Mouse (Mus musculus) stomach, postnatal 0 days (tissue): ENCODE measurements around the gene Rsc1a1. TPM values are rescaled to one million over a fixed set of nuclear protein-coding genes. Genes with fewer than 3 reads are reported as not detected.

Experiments
- ATAC-seq: fragments of 200-750 bp; cut with Nextera tagmentation; 2 replicates; pipeline ENCODE4 v1.8.0; 2017; ENCODE audit not compliant: low FRiP score, low TSS enrichment
- DNase-seq: peaks from one replicate; pipeline ENCODE4 v3.0.0-alpha.2; 2016; ENCODE audit warnings: low spot score
- H3K27ac ChIP-seq: fragments of 300-500 bp; sonication (generic); replicated peaks from 2 replicates; pipeline ENCODE4 v1.5.1; 2014; ENCODE audit warnings: mild to moderate bottlenecking, control low read depth
- H3K27me3 ChIP-seq: fragments of 300-500 bp; sonication (generic); 2 replicates; pipeline ENCODE4 v1.6.1; 2014; ENCODE audit warnings: low read length; ENCODE audit not compliant: control insufficient read depth, insufficient read depth
- H3K36me3 ChIP-seq: fragments of 300-500 bp; sonication (generic); 2 replicates; pipeline ENCODE4 v1.6.1; 2014; ENCODE audit warnings: low read length, mixed read lengths; ENCODE audit not compliant: control insufficient read depth, insufficient read depth
- H3K4me1 ChIP-seq: fragments of 300-500 bp; sonication (generic); replicated peaks from 2 replicates; pipeline ENCODE4 v1.6.1; 2014; ENCODE audit warnings: antibody characterized with exemption; ENCODE audit not compliant: control insufficient read depth, insufficient read depth
- H3K4me2 ChIP-seq: fragments of 300-500 bp; sonication (generic); replicated peaks from 2 replicates; pipeline ENCODE4 v1.6.1; 2014; ENCODE audit warnings: low read depth, mild to moderate bottlenecking, control low read depth, moderate library complexity
- H3K4me3 ChIP-seq: fragments of 300-500 bp; sonication (generic); 2 replicates; pipeline ENCODE4 v1.5.1; 2014; ENCODE audit warnings: low read depth, low read length, control low read depth
- H3K9ac ChIP-seq: fragments of 300-500 bp; sonication (generic); 2 replicates; pipeline ENCODE4 v1.6.1; 2014; ENCODE audit warnings: mild to moderate bottlenecking, low read length, control low read depth, mixed read lengths
- H3K9me3 ChIP-seq: fragments of 300-500 bp; sonication (generic); 2 replicates; pipeline ENCODE4 v1.6.1; 2016; ENCODE audit warnings: low read length; ENCODE audit not compliant: control insufficient read depth
- CTCF ChIP-seq: IDR thresholded peaks from 2 replicates; pipeline ENCODE4 v1.5.1; 2016; ENCODE audit warnings: antibody characterized with exemption, low read depth, mild to moderate bottlenecking, moderate library complexity
- EP300 ChIP-seq: optimal IDR thresholded peaks from 2 replicates; pipeline ENCODE3; 2016; ENCODE audit warnings: antibody characterized with exemption
- WGBS: fragments of 180-500 bp; shearing (Covaris S2); extraction: QIAGEN DNeasy Blood & Tissue Kit; methylation state at CpG from one replicate; pipeline ENCODE4 v1.1.7; 2014; 5-methylcytosine and 5-hydroxymethylcytosine counted together
- polyA plus RNA-seq: library from polyadenylated mRNA; unstranded; fragments of >200 nt; fragmentation: Nextera tagmentation; extraction: Ambion mirVana; gene quantifications from 2 replicates; pipeline ENCODE4 v1.2.1, GENCODE M21; 2015

Gene Rsc1a1
- polyA plus RNA-seq, result not detected in 2 replicates

DNA sequence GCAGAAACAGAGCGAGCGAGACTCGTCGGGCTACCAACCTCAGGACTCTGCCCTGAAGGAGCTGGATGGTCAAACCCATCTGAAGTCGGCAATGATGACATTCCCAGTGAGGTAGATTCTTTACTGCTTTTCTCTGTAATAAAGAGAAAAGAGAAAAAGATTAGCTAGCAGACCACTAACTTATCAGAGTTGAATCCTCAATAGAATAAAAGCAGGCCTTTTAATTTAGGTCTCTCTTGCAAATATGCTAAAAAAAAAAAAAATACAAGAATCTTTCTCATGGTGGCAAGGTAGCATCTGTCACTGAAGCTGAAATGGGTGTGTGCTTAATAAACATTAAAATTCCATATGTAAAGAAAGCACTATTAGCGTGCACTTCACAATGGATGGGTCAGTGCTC, at the start of gene Rsc1a1:
Rsc1a1 (minus strand) TSS at position 101 of the 400 bp plus-strand sequence.
- 93% methylated on average over 6 of the region's 6 CpGs for WGBS
- H3K27ac ChIP-seq, result no peak within 1 kb of the TSS
- H3K36me3 ChIP-seq, result peaks cover 16% of the 10 kb centered on the region
- no peak within 1 kb of the TSS for H3K4me2 ChIP-seq
- H3K4me1 ChIP-seq, result 0 out of 2 replicates have a peak, but pooled peaks cover 3% of the 10 kb centered on the region
- ATAC-seq (no peak), DNase-seq (no peak)
- H3K4me3 ChIP-seq, result no peak within 1 kb of the TSS
- no peak for TF ChIP-seq EP300
- TF ChIP-seq CTCF, result no peak
- H3K9ac ChIP-seq, result no peak within 1 kb of the TSS
- H3K9me3 ChIP-seq, result no peaks in the 10 kb centered on the region
- no peaks in the 10 kb centered on the region for H3K27me3 ChIP-seq

DNA sequence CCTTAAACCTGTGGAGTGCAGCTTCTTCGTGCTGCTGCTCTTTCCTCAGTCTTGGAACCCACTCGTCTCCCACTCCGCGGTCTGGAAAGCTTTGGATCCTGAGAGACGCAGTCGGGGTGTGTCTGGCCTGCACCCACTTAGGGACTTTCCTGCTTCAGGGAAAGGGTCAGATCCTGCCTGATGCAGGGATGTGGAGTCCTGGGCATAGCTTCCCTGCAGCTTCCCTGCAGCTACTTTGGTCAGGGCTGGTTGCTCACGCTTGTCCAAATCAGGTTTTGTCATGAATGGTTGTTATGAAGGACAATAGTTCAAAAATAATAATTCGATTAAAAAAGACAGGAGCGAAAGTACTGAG, 49.8 kb upstream of the Rsc1a1 start:
- DNase-seq, result no peak
- TF ChIP-seq CTCF (no peak), EP300 (no peak)
- no peaks in the 10 kb centered on the region for H3K36me3 ChIP-seq
- H3K4me2 ChIP-seq, result peak overlapping the region; percentile 61
- H3K4me3 ChIP-seq, result peak overlapping the region; percentile 34; the same call in 1 of the 2 replicates
- H3K27ac ChIP-seq, result peak overlapping the region; percentile 71; the same call in 1 of the 2 replicates
- H3K9ac ChIP-seq, result no peak overlapping the region
- 20% methylated on average over 9 of the region's 9 CpGs for WGBS
- ATAC-seq, result peak; percentile 6; the same call in 1 of the 2 replicates
- no peaks in the 10 kb centered on the region for H3K4me1 ChIP-seq
- no peaks in the 10 kb centered on the region for H3K9me3 ChIP-seq
- H3K27me3 ChIP-seq, result no peaks in the 10 kb centered on the region

DNA sequence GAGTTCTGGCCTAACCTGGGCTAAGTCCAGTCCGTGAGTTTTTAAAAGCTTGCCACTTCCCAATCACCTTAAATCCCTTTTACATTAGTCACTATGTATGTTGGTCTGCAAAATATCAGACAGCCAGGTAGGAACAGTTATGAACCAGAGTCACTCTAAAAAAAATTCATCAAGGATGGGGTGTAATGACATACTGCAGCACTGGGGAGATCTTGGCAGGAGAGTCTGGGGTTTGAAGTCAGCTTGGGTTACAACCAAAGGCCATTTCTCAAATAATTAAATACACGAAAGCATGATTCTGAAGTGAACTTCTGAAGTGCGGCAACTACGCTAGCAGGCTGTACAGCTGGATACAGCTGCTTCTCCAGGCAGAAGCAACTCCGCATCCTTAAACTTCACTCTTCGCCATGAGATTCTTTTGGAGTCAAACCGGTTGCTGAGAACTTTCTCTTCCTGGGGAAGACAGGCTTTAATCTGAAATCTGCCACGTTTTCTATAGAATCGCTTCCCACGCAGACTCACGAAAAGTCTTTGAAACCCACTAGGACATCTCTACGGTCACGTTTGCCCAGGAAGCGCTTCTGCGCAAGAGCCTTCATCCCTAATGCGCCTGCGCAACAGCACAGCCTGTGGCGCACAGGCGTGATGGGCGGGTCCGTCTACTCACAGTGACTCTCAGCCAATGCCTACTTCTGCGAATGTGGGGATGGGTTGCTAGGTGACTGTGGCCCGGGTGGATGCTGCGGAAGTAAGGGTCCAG, 49.2 kb upstream of the Rsc1a1 start:
- DNase-seq, result peak; percentile 88
- no peaks in the 10 kb centered on the region for H3K36me3 ChIP-seq
- peak overlapping the region; percentile 34 for H3K4me3 ChIP-seq
- TF ChIP-seq CTCF (no peak), EP300 (no peak)
- no peaks in the 10 kb centered on the region for H3K27me3 ChIP-seq
- H3K4me1 ChIP-seq, result no peaks in the 10 kb centered on the region
- no peaks in the 10 kb centered on the region for H3K9me3 ChIP-seq
- H3K27ac ChIP-seq, result peak overlapping the region; percentile 71
- H3K9ac ChIP-seq, result peak overlapping the region; percentile 43; the same call in 1 of the 2 replicates
- WGBS, result 4% methylated on average over 24 of the region's 24 CpGs
- peak overlapping the region; percentile 61 for H3K4me2 ChIP-seq
- ATAC-seq, result peak; percentile 91

DNA sequence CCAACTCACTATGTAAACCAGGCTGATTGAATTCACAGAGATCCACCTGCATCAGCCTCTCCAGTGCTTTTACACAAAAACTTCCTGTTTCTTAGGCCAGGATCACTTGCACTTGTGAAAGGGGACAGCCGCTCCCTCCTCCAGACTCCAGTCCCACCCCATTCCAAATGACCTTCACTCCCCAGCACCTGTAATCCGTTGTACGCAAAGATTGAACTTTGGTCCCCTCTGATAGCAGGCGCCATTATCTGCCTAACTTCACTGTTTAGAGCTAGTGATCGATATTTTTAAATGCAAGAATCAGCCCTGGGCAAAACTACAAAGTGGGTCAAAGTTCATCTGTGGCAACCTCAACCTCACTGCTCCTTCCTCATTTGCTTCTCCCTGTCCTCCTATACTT, 46.4 kb upstream of the Rsc1a1 start:
- TF ChIP-seq EP300 (no peak), CTCF (no peak)
- DNase-seq (peak; percentile 44), ATAC-seq (peak; percentile 46)
- H3K36me3 ChIP-seq, result no peaks in the 10 kb centered on the region
- no peak overlapping the region for H3K4me2 ChIP-seq
- no peak overlapping the region for H3K27ac ChIP-seq
- H3K27me3 ChIP-seq, result no peaks in the 10 kb centered on the region
- H3K9ac ChIP-seq, result no peak overlapping the region
- no peaks in the 10 kb centered on the region for H3K9me3 ChIP-seq
- H3K4me1 ChIP-seq, result no peaks in the 10 kb centered on the region
- no peak overlapping the region for H3K4me3 ChIP-seq
- 65% methylated on average over 5 of the region's 5 CpGs for WGBS

DNA sequence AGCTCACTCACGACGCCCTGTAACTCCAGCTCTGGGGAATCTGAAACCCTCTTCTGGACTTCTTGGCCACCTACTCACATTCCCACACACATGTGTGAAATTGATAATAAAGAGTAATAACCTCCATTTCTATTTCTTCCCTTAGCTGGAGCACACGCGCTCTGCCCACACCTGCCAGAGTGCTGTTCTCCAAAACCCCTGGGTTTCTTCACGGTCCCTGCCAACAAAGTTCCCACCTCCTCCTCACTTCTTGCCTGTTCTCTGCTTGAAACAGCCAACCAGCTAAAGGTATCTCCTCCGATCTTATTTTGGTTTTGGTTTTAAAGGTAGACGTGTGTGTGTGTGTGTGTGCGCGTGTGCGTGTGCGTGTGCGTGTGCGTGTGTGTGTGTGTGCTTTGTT, 45.0 kb upstream of the Rsc1a1 start:
- H3K9me3 ChIP-seq, result no peaks in the 10 kb centered on the region
- ATAC-seq, result no peak
- no peaks in the 10 kb centered on the region for H3K36me3 ChIP-seq
- H3K4me2 ChIP-seq, result no peak overlapping the region
- H3K4me1 ChIP-seq, result no peaks in the 10 kb centered on the region
- H3K4me3 ChIP-seq, result no peak overlapping the region
- no peak for DNase-seq
- H3K27ac ChIP-seq, result no peak overlapping the region
- 80% methylated on average over 13 of the region's 13 CpGs for WGBS
- H3K27me3 ChIP-seq, result no peaks in the 10 kb centered on the region
- TF ChIP-seq EP300 (no peak), CTCF (no peak)
- no peak overlapping the region for H3K9ac ChIP-seq

DNA sequence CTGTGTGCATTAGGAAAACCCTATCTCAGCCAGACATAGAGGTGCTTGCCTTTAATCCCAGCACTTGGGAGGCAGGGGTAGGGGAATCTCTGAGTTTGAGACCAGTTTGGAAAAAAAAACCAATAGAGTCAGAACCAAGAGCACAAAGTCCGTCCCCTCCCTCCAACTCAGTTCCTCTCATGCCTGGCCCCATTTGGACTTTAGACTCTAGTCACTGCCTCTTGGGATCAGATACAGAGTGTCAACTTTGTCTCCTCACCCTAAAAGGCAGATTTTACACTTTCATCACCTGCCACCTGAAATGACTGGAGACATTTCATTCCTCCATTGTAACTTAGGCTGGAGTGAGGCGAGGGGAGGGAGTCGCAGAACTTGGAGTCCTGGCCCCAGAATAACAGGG, 43.9 kb upstream of the Rsc1a1 start:
- Histone ChIP-seq H3K9me3 (no peaks in the 10 kb centered on the region), H3K27ac (peak overlapping the region; percentile 40; the same call in 1 of the 2 replicates), H3K27me3 (no peaks in the 10 kb centered on the region), H3K36me3 (no peaks in the 10 kb centered on the region), H3K4me3 (no peak overlapping the region), H3K9ac (no peak overlapping the region), H3K4me1 (no peaks in the 10 kb centered on the region), H3K4me2 (no peak overlapping the region)
- ATAC-seq (peak; percentile 75), DNase-seq (peak; percentile 61)
- 63% methylated on average over 3 of the region's 3 CpGs for WGBS
- TF ChIP-seq CTCF, result no peak
- no peak for TF ChIP-seq EP300
